Mouse (Mus musculus) B cell, adult 2 months (primary cell): ENCODE measurements around the gene Ier5.
A peak's percentile ranks its signal among the peaks of the same experiment; 100 is the strongest.

Experiments
- DNase-seq, 2 experiments: peaks; one replicate each; pipeline ENCODE4 v3.0.0; 2022

The Ier5 gene

GRCm38 (mm10) chr1:155052761-155053166, 46.7 kb downstream of the Ier5 start:
- no peak for DNase-seq

- DNase-seq, result no peak
Observed at GRCm38 (mm10) chr1:155052131-155052760, 47.2 kb downstream of the Ier5 start.

- peak; percentile 36 to 39 for DNase-seq
Observed at GRCm38 (mm10) chr1:155051701-155052127, 47.7 kb downstream of the Ier5 start.

- DNase-seq, result peak; percentile 68 to 69
Observed at GRCm38 (mm10) chr1:155050897-155051592, 48.4 kb downstream of the Ier5 start.

- DNase-seq, result peak; percentile 81 to 87
Observed at GRCm38 (mm10) chr1:155050174-155050573, 49.3 kb downstream of the Ier5 start.

DNA sequence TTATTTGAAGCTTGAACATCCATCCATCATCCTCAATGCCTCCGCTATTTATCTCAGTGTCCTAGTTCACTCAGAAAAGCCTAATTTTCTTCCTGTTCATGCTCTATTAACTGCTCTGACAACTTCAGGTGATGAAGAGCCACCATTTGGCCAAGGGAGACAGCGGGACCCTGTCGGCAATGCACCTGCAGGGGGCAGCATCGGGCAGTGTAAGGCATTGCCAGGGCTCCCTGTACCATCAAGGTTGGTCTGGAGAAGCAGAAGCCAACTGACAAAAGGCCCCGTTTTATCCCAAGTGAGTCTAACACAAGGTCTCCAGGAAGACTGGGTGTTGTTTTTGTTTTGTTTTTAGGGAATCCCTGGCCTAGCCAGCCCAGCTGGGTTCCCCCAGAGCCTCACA, 50.5 kb downstream of the Ier5 start:
- peak; percentile 97 for DNase-seq
